Mouse (Mus musculus): Measurements from ENCODE around the gene Hs1bp3.

Hs1bp3 gene

DNA sequence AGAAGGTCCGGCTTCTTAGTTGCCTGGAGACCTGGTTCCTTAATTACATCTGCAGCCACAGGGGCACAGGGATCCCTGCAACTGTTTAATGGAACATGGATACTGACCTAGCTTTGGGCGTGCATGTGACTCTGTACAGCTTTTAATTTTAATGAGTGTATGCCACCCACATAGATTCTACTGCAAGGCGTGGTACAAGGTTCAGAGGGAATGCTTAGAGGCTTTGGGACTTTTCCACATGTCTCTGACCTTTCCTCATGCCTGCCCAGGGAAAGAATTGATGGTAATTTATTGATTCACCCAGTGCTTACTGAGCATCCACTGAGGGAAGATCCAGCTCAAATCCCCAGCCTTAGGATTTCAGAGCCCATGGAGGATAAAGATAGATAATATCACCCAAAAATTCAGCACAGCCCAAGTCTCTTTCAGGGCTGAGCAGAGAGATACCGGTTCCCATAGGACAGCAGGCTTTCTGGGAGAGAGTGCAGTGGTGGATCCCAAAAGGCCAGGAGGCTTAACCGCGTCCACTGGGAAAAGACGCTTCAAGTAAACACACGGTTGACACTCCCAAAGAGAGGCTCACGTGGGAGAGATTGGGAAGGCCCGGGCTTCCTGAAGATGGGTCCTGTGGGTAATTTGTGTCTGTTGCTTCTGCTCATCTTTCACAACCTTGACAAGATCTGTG is 23.5 kb downstream of the Hs1bp3 start:
- DNase-seq (ENCODE audit: low spot score) = no peak

DNA sequence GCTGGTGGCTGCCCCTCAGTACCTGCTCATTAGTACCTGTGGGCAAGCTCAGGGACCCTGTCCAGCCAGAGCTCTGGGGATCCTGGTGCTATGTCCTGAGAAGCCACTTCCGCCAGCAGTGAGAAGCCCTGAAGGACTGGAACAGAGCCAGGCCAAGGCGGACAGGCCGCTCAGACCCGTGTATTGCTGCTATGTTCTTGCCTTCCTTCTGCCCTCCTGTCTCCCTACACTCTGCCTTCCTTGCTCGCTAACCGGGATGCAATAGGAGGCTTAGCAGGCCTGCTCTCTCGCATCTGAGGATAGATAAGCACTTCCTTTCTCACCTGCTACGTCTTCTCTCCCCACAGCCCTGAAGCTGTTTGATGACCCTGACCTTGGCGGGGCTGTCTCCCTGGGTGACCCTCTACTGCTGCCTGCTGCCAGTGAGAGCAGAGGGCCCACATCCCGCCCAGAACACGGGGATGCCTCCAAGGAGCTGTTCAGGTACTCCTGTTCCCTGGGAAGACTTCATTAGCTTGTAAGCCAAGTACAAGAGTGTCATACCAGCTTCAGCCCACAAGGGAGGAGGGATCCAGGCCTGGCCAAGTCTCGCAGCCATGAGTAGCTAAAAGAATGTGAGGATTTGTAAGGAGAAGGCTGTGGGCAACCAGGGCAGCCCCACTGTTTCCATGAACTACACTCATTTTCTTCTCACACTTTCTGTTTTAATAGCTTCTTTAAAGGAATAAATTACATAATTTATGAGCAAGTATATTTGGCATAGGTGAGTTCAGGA is 24.2 kb downstream of the Hs1bp3 start:
- no peak for DNase-seq (ENCODE audit: low spot score)

DNA sequence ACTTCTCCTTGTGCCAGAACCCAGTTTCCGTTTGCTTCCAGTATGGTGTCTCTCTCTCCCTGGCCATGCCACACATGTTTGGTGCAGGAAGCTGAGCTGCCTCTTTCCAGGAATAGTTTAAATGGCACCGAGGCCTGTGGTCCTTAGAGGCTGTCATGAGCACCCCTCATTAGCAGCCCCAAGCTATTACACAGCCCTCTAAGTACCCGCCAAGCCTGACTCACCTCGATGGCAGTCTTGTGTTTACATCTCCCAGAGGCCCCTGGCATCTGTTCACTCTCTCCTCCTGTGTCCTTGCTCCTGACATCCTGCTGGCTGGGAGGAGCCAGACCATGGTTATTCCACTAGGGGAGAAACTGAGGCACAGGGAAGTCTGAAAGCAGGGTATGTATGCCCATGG is 25.3 kb downstream of the Hs1bp3 start:
- DNase-seq (ENCODE audit: low spot score) = no peak

GRCm38 (mm10) chr12:8338918-8339317 is 25.7 kb downstream of the Hs1bp3 start:
- no peak for DNase-seq (ENCODE audit: low spot score)

DNA sequence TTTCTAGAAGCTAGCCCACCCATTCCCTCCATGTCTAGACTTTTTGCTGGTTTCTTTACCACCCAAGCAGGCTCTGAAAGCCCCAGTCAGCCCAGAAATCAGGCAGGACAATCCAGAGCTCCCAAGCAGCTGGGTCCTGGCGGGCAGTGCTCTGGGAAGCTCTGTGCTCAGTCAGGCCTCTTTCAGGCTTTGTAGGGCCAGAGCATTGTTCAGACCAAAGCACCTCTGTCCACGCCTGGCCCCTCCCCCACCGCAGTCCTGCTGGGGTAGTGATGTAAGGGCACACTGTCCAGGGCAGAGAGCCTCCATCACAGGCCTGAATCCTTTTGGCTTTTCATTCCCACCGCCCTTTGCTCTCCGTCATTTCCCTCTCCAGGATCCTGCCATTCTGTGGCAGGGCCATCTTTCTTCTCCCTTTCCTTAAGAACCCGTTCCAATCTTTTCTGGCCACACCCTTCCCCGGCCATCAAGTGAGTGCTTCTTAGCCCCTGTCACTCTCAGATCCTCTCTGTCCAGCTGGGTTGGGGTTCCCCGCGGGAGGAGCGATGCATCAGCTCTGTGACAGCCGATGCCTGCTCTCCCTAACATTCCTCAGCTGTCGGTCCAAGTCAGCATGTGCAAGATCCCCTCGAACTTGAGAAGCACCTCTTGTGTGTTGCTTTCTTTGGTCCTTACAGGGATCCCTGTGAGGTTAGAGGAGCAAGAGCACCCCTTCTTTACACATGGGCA is 26.5 kb downstream of the Hs1bp3 start:
- no peak for DNase-seq (ENCODE audit: low spot score)

- DNase-seq (ENCODE audit: low spot score) = no peak
Observed at GRCm38 (mm10) chr12:8341008-8341407, 27.8 kb downstream of the Hs1bp3 start.

GRCm38 (mm10) chr12:8343381-8343780 is 30.1 kb downstream of the Hs1bp3 start:
- no peak for DNase-seq (ENCODE audit: low spot score)

GRCm38 (mm10) chr12:8344897-8345296 is 31.7 kb downstream of the Hs1bp3 start:
- DNase-seq (ENCODE audit: low spot score) = no peak

GRCm38 (mm10) chr12:8345539-8345938 is 32.3 kb downstream of the Hs1bp3 start:
- DNase-seq (ENCODE audit: low spot score) = no peak

- no peak for DNase-seq (ENCODE audit: low spot score)
Observed at GRCm38 (mm10) chr12:8347746-8348462, 34.7 kb downstream of the Hs1bp3 start.

DNA sequence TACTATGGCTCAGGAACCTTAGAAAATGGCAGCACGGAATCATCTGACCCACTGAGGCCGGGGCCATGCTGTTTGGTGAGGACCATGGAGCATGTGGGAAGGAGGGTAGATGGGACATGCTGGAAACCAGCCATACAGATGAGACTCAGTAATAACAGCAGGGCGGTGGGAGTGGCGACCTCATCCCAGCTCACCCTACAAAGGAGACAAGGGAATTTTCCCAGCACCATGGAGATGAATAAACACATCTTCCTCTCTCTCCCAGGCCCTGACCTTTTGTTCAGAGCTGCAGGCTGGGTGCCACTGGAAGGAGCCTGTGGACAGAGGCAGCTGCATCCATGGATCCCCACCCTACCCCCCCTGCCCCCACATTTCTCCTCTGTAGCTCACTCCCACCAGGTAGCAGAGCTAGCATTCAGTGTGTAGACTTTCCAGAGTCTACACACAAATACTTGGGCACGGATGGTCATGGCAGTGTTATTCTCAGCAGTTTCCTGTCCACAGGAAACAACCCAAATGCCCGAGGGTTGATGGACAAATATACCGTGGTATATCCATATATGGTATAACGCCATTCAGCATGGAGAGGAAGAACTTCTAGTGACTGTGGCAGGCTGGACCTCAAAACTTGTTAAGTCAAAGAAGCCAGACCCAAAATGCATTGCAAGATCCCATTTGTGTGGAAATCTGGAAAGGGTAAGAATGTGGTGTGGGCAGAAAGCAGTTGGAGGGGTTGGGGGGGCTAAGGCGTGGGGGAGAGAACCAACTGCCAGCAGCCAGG is 35.7 kb downstream of the Hs1bp3 start:
- no peak for DNase-seq (ENCODE audit: low spot score)

GRCm38 (mm10) chr12:8351025-8351903 is 38.0 kb downstream of the Hs1bp3 start:
- DNase-seq (ENCODE audit: low spot score) = no peak

- no peak for DNase-seq (ENCODE audit: low spot score)
Observed at GRCm38 (mm10) chr12:8353071-8353470, 39.8 kb downstream of the Hs1bp3 start.

- DNase-seq (ENCODE audit: low spot score) = no peak
Observed at GRCm38 (mm10) chr12:8354187-8354586, 41.0 kb downstream of the Hs1bp3 start.

GRCm38 (mm10) chr12:8355011-8355410 is 41.8 kb downstream of the Hs1bp3 start:
- DNase-seq (ENCODE audit: low spot score) = no peak

- no peak for DNase-seq (ENCODE audit: low spot score)
Observed at GRCm38 (mm10) chr12:8357449-8357848, 44.2 kb downstream of the Hs1bp3 start.

GRCm38 (mm10) chr12:8358344-8358966 is 45.2 kb downstream of the Hs1bp3 start:
- no peak for DNase-seq (ENCODE audit: low spot score)

- no peak for DNase-seq (ENCODE audit: low spot score)
Observed at GRCm38 (mm10) chr12:8359418-8360112, 46.3 kb downstream of the Hs1bp3 start.

GRCm38 (mm10) chr12:8361866-8362265 is 48.6 kb downstream of the Hs1bp3 start:
- DNase-seq (ENCODE audit: low spot score) = no peak
